Mouse (Mus musculus) cerebellum, adult 2 months (tissue): ENCODE measurements at regions not wholly inside any gene's neighbourhood (a gene's known extent, or its start where the extent isn't known, plus 50 kb on each side); places are given as distances from the start of the nearest gene placed in this dataset.

Experiments used
- CTCF ChIP-seq: fragments of 200-500 bp; IDR thresholded peaks from 2 replicates; pipeline ENCODE4 v1.5.1; 2011; ENCODE audit warnings: low read depth, mild to moderate bottlenecking, control low read depth, low read length, moderate library complexity, borderline replicate concordance; ENCODE audit not compliant: insufficient read depth
- POLR2A ChIP-seq: fragments of 200-500 bp; IDR thresholded peaks from 2 replicates; pipeline ENCODE4 v1.6.1; 2011; ENCODE audit warnings: low read length, control low read depth, borderline replicate concordance; ENCODE audit not compliant: insufficient read depth

DNA sequence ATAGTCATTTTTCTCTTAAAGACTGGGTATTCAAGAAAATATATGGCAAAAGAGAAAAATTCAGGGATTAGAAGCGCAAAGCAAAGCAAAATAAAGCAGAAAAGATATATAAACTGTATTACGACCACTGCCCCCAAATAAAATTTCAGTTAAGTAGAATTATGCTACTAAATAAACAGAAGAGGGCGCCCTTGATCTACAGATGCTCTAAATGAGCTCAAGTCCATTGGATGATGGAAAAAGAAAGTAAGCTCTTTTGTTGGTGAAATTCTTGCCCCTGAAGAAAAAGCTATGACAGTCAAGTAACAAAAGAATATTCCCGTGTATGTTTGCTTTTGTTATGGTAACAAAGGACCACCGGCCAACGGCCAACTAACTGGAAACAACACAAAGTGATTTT, 165.5 kb upstream of the Stk26 start:
- no peak for TF ChIP-seq CTCF
- no peak for TF ChIP-seq POLR2A
